Mouse (Mus musculus): ENCODE results near the gene Pla2r1.

Pla2r1 gene

DNA sequence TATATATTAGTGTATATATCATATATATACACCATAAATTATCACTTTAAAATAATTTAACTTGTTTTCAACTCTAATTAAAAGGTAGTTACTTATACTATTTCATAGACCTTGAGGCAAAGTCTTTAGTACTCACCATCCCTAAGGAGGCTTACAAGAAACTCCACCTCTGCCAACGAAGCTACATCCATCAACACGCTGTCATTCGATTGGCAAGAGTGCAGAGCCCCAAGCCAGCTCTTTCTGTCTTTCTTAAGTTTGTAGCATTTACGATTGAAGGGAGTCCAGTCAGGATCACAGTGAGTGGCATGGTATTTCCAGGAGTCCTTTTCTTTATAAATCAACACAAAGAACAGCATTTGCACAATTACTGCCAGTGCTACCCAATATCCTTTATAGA lies 49.1 kb downstream of the Pla2r1 start:
- CTCF ChIA-PET = interaction anchor here (0.6 kb wide), 1 partner anchor 141 kb away, joined by 5 read pairs; no protein-coding TSS in a partner anchor

DNA sequence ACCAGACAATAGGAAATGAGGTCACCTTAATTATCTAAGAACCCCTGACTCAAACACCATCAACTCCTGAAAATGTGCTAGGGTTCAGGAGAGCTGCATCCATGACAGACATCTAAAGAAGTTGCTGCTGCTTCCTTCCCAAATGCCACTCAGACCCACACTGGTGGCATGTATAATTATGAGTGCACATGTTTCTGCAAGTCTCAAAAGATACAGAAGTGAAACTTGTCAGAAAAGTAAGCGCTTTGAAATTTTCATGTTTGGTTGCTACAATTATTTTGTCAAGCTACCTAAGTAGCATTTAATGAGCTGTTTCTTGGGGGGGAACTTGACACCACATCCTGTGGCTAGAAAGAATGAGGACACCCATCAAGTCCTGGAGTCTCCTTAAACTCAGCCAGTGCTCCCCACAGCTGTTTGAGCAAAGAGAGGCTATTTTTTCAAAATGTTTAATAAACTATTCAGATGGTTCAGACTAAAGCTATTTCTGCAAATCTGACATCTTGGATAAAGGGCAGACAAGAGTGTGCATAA lies 52.5 kb downstream of the Pla2r1 start:
- CTCF ChIA-PET = no interaction called here

DNA sequence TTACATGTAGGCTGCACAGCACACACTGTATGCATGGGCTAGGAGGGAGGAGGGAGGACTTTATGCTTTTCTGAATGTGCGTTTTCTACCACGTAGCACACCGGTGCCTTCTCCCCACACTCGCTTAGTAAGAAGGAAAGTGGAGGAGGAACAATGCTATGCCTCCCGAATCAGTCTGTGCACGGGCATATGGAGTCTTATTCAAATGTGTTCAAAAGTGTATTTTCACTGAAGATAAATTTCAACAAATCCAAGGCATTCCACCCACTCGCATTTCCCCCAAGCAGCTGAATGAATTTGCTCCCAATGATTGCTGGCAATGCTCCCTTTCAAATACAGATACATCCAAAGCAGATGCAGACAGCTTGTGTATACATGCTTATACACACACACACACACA lies 73.2 kb downstream of the Pla2r1 start:
- CTCF ChIA-PET = no interaction called here

DNA sequence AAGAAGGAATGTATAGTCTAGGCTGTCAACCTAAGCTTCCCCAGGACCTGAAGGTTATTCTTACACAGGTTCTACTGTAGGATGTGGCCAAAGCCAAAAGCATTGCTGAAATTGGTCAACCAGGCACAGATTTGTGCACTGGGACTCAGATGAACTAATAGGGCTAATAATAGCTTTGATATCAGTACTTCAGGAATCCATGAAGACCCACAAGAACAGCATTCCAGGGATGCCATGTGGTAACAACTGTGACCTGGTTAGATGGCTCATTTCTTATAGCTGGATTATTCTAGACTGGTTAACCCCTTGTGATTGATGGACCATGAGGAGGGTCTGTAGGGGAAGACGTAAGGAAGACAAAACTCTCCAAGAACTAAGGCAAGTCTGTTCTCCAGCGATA lies 74.3 kb downstream of the Pla2r1 start:
- CTCF ChIA-PET = no interaction called here

DNA sequence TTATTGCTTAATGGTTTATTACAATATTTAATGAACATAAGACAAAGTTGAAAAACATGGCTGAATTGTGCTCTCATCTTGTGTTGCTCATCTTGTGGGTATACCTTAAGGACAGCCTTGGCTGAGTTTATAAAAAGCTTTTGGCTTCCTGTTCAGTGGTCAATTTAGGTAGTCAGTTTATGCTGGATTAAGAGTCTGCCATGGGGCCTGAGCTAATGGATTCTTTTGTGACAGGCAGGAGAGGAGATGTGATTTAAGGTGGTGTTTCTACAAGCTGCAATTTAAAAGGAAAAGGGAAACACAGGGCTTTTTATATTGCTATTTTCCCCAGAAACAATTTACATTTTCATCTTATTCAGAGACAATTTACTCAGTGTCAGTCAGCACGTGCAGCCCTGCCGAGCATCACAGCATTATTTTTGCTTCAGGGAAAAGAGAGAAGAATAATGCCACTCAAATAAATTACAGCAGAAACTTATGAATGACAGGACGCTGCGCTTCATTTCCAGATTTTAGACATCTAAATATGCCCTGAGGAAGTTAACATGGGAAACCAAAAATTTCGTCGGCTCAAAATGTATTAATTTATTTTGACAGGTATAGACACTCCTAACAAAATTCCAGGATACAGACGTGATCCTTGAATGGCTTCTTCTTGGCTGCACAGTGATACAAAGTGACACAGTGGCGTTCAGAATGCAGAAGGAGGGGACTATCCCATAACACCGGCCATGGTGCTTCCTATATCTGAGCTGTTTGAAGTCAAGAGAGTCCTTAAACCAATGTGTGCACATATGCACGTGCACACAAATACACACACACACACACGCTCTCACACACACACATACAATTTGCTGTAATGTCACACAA lies 84.0 kb downstream of the Pla2r1 start:
- CTCF ChIA-PET = no interaction called here

DNA sequence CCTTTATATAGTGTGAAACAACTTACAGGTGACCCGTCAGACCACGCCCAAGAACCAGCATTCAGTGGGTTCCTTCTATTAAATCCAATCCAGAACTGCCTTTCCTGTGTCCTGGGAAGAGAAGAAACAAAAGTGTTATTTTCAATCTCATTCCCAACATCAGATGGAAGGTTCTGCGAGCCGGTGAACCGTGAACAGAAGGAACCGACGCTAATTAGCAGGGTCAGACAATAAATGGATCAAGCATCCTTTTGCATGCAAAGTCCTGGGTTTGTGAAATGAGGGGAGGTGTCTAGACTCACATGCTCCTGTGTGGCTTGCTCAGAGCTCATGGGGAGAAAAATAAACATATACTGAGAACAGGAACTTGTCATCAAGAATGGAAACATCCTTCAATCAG lies 100.7 kb downstream of the Pla2r1 start:
- CTCF ChIA-PET = no interaction called here

DNA sequence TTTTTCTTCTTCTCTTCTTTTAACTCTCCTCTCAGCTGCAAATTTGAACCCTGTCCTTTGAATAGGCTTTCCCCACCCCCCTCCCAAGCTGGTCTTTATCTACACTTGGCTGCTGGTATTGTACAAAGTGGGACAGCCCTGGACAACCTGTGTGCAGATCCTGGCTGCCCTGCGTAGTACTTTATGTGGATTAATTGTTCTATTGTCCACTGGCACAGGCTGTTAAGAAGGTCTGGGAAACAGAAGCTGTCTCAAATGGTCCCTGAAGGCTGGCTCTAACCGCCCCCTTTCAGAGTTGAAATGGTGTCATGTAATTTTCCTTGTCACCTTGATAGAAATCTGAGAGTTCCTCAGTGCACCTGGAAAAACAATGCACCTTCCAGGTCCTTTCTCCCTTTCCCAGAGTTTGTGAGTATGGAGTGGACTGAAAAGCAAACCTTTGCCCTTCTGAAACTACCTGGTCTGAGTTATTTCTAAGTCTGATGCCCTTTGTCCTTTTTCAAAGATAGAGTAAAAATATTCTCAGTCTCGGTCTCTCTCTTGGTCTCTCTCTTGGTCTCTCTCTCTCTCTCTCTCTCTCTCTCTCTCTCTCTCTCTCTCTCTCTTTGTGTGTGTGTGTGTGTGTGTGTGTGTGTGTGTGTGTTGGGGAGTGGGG lies 101.9 kb downstream of the Pla2r1 start:
- CTCF ChIA-PET = interaction anchor here (0.6 kb wide), 1 partner anchor 669 kb away, joined by 4 read pairs; no protein-coding TSS in a partner anchor

DNA sequence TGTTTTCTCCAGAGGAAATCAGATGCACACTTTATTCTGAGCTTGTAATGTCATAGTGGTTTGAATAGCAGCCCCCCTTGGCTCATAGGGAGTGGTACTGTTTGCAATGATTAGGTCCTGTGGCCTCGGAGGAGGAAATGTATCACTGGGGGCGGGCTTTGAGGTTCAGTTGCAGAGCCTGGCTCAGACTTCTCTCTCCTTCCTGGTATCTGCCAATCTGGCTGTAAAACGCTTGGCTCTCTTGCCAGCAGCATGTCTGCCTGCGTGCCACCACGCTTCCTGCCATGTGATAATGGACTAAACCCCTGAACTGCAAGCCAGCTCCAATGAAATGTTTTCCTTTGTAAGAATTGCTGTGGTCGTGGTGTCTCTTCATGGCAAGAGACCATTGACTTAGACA lies 103.4 kb downstream of the Pla2r1 start:
- CTCF ChIA-PET = no interaction called here

DNA sequence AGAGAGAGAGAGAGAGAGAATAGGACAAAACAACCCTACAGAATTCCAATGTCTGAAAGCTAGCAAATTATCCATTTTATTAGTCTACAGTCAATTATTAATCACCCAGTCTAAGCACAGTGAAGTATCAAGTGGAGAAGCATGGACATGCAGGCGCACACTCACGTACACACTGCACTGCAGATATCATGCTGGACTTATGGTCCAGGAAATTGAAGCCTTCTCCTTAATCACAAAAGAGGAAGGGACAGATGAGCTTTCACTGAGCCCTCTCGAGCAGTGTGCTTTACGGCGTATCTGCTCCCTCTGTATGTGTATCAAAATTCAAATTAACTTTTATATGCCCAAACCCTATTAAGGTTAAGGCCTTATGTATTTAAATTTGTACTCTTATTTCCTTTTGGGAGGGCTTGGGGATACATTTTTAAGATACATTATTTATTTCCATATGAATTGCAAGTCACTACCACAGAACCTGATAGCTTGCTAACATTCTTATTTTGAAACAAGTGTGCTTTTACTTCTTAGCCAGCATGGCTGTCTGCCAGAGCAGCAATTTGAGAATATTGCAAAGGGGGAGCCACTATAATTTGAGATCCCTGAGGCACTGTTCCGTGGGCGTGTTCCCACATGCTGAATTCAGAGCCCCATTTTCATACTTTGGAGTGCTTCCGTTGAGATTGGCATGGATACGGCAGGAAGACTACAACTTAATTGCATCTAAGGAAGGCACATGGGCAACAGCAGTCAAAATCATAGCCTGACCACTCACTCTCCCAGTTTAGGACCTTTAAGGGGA lies 108.2 kb downstream of the Pla2r1 start:
- CTCF ChIA-PET = no interaction called here

DNA sequence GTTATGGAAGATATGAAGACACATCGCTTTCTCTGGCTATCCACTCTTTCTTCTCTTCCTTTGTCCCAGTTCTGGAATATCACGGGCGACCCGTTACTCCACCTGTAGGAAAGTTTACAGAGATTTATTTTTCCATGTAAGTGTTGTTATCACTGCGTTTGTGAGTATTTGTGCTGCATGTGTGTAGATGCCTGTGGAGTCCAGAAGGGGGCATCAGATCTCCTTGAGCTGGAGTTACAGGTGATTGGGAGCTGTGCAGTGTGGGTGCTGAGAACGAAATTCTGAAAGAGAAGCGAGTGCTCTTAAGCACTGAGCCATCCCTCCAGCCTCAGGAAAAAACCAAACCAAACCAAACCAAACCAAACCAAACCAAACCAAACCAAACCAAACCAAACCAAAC lies 109.8 kb downstream of the Pla2r1 start:
- CTCF ChIA-PET = no interaction called here

DNA sequence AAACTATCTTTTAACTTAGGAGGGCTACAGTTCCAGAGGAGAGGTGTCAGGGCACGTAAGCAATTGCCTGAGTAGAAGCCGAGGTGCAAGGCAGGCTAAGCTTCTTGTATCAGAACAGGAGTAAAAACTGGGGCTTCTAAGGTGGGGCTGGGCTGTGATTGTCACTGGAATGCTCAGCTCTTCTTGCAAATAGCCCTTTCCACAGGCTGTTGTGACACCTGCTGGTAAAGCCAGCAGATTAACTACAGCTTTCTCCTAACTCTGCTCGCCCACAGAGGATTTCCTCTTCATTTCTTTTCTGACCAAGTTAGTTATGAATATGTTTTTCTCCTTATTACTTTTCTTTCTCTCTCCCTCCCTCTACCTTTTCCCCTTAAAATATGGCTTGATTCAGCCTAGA lies 111.2 kb downstream of the Pla2r1 start:
- CTCF ChIA-PET = no interaction called here

DNA sequence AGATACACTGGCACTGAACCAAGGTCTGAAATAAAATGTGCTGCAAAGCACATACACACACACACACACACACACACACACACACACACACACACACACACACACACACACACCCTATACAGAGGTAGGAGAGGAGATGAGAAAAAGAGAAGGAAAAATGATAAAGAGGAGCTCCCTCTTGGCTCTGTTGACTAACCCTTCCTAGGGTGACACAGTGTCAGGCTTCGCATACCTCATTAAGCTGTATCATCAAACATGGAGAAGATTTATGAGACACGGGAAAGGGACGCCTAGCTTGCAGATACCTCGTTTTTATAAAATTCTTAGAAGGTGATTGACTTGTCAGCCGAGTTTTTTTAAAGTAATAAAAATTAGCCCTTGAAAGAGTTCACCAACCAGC lies 116.3 kb downstream of the Pla2r1 start:
- CTCF ChIA-PET = no interaction called here

DNA sequence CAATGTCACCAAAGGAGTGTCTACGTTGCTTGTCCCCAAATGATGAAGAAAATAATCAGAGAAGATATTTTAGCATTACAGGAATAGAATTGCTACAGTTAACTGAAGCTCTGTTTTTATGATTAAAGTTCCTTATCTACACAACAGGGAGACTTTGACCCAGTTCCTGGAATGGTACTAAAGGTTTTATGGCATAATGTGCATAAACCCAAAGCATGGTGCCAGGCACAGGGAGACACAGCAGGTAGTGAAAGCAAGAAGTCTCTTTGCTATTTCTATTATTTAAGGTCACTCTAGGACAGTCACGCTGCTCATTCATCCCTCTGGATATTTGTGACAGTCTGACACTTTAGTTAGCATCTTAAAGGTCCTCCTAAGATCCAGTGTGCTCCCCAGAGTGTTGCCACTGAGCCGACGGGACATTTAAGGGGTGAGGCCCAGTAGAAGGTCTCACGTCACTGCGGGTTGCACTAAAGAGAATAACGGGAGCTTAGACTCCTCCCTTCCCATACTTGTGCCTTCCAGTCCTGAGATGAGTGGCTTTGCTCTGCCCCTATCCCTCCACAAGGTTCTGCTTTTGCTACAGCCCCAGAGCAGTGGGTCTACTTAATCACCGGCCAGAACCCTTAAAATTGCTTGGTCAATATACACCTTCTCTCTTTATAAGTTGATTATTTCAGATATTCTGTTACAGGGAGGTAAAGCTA lies 122.6 kb downstream of the Pla2r1 start:
- CTCF ChIA-PET = no interaction called here

DNA sequence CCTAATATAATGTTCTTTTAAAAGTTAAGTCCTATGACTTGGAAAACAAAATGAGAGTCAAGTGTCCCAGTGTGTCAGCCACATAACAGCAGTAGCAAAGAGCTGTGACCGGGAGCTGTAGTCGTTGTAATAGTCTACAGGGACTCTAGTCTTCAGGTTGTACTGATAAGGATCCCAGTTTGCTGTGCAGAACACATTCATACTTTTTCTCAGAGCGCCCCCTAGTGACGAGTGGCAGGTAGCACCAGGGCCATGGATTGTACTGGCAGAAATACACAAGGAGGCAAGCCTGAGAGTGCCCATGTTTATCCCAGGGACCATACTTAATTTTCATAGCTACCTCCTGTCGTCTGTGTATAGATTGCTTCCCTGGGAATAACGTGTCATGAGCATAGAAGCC lies 135.0 kb downstream of the Pla2r1 start:
- CTCF ChIA-PET = no interaction called here

DNA sequence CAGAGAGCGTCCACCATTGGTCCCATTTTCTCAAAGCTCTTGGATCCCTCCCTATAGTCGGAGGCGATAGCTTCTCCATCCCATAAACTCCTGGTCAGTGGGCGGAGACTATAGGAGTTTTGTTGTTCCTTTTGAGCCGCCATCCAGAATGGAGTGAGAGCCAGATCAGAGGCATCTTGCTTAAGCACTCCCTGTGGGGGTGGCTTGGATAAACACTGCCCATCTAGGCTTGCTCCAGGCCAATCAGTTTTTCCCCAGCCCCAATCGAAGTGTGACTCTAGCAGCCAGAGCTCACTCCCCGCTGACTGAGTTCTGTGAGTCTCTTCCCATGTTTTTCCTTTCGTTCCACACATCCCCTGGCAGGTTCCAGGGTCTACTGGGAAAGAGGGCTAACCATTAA lies 138.8 kb downstream of the Pla2r1 start:
- CTCF ChIA-PET = no interaction called here

DNA sequence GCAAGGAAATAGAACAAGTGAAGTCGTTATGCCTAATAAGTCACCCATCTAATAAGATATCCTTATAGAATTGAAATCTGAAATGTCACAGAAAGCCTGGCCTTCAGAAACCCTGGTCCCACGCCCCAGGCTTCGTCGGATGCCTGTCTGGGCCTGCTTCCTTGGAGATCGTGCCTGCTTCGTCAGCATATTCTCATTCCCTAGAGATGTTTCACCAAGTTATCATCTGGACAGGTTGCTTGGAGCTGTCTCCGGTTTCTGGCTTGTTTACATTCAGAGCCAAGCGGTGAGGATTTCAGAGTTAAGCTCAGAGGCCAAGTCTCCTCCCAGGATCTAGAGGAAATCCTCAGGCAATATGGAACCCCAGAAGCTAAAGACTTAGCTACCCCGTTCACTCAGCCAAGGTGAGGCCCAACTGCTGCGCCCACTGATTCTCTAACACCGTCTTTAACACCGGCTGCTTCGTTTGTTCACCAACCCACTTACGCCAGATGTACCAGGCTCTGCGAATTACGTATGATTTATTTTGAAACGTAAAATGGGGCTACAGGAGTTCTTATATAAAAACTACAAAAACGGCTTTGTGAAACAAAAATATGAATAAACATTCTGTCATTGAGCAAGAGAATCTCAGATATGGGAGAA lies 140.0 kb downstream of the Pla2r1 start:
- CTCF ChIA-PET = no interaction called here

DNA sequence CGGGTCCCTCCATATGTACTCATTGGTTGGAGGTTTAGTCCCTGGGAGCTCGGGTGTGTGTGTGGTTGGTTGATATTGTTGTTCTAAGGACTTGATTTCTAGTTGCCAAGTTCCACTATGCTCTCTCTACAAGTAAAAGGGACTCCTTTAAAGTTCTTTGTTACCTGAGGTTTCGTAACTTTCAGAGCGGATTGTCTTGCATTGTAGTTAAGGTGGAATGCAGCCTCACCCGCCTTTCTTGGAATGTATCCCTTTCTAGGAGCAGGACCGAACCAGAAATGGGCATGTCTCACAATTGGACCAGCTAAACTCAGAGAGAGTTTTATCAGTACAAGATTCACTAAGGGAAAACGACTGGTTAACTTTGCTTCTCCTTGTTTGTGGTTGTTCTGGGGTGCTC lies 141.9 kb downstream of the Pla2r1 start:
- CTCF ChIA-PET = no interaction called here

DNA sequence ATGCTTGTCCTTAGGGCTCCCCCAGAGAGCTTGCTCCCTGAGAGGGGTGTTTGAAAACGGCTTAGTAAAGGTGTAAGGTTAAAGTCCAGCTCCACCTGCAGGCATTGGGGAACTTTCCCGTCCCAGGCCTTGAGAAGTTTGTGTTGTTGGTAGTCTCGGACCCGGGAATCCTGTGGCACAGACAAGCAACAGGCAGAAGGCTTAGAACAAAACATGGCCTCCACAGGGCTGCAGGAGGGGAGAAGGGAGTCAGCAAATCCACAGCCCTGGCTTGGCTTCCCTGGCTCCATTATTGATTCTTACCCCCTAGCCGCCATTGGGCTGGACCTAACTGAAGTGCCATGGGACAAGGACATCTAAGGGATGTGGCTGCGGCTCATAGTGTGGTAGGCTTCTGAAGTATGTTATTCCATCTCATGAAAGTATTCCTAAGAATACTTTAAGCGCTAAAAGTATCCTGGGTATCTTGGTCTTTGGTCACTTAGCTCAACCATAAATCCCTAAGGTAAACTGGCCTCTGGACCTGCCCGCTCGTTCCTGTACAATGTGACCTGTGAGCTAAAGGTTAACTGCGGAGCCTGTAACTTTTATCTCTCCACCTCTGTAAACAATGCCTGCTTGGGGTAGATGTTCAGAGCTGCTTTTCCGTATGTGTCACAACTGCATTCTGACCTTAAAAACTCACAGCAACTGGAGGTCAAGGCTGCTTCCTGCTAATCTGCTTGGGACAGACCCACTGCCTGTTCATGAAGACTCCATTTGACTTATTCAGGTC lies 142.9 kb downstream of the Pla2r1 start:
- CTCF ChIA-PET = no interaction called here

DNA sequence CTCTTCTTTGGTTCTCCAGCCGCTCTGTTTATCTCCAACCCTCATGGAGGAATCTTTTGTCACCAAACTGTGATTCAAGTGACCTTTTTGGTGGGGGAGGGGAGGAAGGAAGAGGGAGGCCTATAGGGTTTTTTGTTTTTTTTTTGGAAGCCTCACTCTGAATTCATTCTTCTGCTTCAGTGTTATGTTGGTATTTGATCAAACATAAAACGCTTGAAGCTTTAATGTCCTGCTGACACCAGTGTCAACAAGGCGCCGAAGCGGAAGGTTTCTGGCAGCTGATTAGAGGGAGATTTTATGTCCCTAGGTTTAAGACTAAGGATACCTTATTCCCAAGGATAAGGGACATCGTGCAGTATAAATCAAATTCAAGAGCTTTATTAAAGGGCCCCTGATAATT lies 143.9 kb downstream of the Pla2r1 start:
- CTCF ChIA-PET = no interaction called here

DNA sequence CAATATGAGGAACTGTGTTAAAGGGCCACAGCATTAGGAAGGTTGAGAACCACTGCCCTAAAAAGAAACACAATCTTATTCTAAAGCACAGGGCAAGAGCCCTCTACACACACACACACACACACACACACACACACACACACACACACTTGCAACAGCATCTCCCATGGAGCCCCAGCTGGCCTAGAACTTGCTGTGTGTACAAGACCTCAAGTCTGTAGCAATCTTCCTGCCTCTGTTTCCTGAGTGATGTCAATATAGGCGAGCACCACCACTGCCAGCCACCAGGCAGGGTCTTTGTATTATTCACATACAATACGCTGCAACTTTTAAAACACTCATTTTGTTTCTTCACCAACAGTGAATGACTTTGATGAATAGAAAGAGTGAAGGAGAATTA lies 145.7 kb downstream of the Pla2r1 start:
- CTCF ChIA-PET = no interaction called here

DNA sequence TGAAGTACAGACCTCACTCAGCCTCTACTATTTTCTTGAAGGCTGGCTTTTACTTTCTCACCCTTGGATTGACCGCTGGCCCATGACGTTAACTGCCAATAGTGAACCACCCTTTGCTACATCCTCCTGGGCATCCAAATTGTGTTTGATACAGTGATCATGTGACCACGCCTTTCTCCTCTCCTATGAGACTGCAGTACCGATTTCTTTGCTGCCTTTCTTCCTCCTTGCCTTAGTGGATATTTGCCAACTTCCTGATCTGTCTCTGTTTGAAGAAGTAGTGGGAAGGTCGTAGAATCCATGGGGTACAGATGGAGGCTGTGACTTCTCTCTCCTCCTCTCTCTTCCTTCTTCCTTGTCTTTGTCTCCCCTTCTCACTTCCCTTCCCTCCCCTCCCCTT lies 147.7 kb downstream of the Pla2r1 start:
- CTCF ChIA-PET = no interaction called here

Data from spleen, embryonic (tissue).